Mouse (Mus musculus) hindbrain, embryonic 14.5 days (tissue): ENCODE results near the gene Slc16a9. TPM values are rescaled to one million over a fixed set of nuclear protein-coding genes. Genes with fewer than 3 reads are reported as not detected.

Source experiments
- polyA plus RNA-seq: library from polyadenylated mRNA; unstranded; fragments of >200 nt; fragmentation: Nextera tagmentation; extraction: Ambion mirVana; gene quantifications from 2 replicates; pipeline ENCODE4 v1.2.1, GENCODE M21; 2014

Slc16a9 gene
- polyA plus RNA-seq, 1 experiment from 2014 or later: 2.6 TPM

Other genes with a start within 250 kb of the Slc16a9 start
- gene Ccdc6, start 148.0 kb upstream of the Slc16a9 start, polyA plus RNA-seq: 29.6 and 30.1 TPM in 2 replicates
- 0.55 and 0.59 TPM in 2 replicates for gene Mrln, start 40.4 kb upstream of the Slc16a9 start, polyA plus RNA-seq
- 24.5 and 28.2 TPM in 2 replicates for gene Fam13c, start 195.4 kb downstream of the Slc16a9 start, polyA plus RNA-seq